Mouse (Mus musculus) lung, embryonic 15.5 days (tissue): ENCODE measurements around the gene Card10. TPM values are rescaled to one million over a fixed set of nuclear protein-coding genes. Genes with fewer than 3 reads are reported as not detected.

Experiments
- ATAC-seq: fragments of 200-750 bp; cut with Nextera tagmentation; 2 replicates; pipeline ENCODE4 v1.8.0; 2017; ENCODE audit warnings: moderate number of reproducible peaks, borderline replicate concordance; ENCODE audit not compliant: low FRiP score, low TSS enrichment; ENCODE audit errors: extremely low read depth
- H3K27ac ChIP-seq: fragments of 300-500 bp; sonication (generic); 2 replicates; pipeline ENCODE4 v1.5.1; 2015; ENCODE audit warnings: moderate library complexity, mild to moderate bottlenecking, inconsistent platforms
- H3K27me3 ChIP-seq: fragments of 300-500 bp; sonication (generic); 2 replicates; pipeline ENCODE4 v1.6.1; 2015; ENCODE audit warnings: inconsistent platforms
- H3K36me3 ChIP-seq: fragments of 300-500 bp; sonication (generic); 2 replicates; pipeline ENCODE4 v1.6.1; 2015; ENCODE audit warnings: inconsistent platforms
- H3K4me1 ChIP-seq: fragments of 300-500 bp; sonication (generic); 2 replicates; pipeline ENCODE4 v1.6.1; 2015; ENCODE audit warnings: inconsistent platforms
- H3K4me2 ChIP-seq: fragments of 300-500 bp; sonication (generic); 2 replicates; pipeline ENCODE4 v1.6.1; 2015; ENCODE audit warnings: inconsistent platforms, mild to moderate bottlenecking, moderate library complexity
- H3K4me3 ChIP-seq: fragments of 300-500 bp; sonication (generic); 2 replicates; pipeline ENCODE4 v1.5.1; 2015; ENCODE audit warnings: mild to moderate bottlenecking, inconsistent platforms
- H3K9ac ChIP-seq: fragments of 300-500 bp; sonication (generic); 2 replicates; pipeline ENCODE4 v1.6.1; 2015; ENCODE audit warnings: inconsistent platforms
- H3K9me3 ChIP-seq: fragments of 300-500 bp; sonication (generic); 2 replicates; pipeline ENCODE4 v1.6.1; 2016; ENCODE audit warnings: inconsistent platforms
- WGBS: fragments of 180-500 bp; shearing (Covaris S2); methylation state at CpG from one replicate; pipeline ENCODE4 v1.1.7; 2015; 5-methylcytosine and 5-hydroxymethylcytosine counted together
- polyA plus RNA-seq: library from polyadenylated mRNA; unstranded; fragments of >200 nt; fragmentation: Nextera tagmentation; extraction: Ambion mirVana; gene quantifications from 2 replicates; pipeline ENCODE4 v1.2.1, GENCODE M21; 2015

The Card10 gene
- polyA plus RNA-seq, 1 experiment from 2014 or later = 7.6 TPM

- peak; percentile 75 for ATAC-seq
- Histone ChIP-seq H3K9me3 (no peaks in the 10 kb centered on the region), H3K27me3 (no peaks in the 10 kb centered on the region), H3K9ac (peak overlapping the region; percentile 30; the same call in 1 of the 2 replicates), H3K4me3 (no peak overlapping the region), H3K27ac (peak overlapping the region; percentile 93), H3K4me1 (peaks cover 73% of the 10 kb centered on the region), H3K36me3 (no peaks in the 10 kb centered on the region), H3K4me2 (peak overlapping the region; percentile 46)
- 19% methylated on average over 14 of the region's 14 CpGs for WGBS
Observed at GRCm38 (mm10) chr15:78832701-78833123, 29.9 kb upstream of the Card10 start.

- H3K27ac ChIP-seq = peak overlapping the region; percentile 93
- 30% methylated on average over 19 of the region's 19 CpGs for WGBS
- H3K4me3 ChIP-seq = peak overlapping the region; percentile 21
- peak; percentile 72 for ATAC-seq
- H3K4me2 ChIP-seq = peak overlapping the region; percentile 46
- no peaks in the 10 kb centered on the region for H3K36me3 ChIP-seq
- H3K27me3 ChIP-seq = no peaks in the 10 kb centered on the region
- H3K4me1 ChIP-seq = peaks cover 73% of the 10 kb centered on the region
- H3K9ac ChIP-seq = 0 out of 2 replicates have a peak overlapping the region, but pooled peaks have one; percentile 18
- H3K9me3 ChIP-seq = no peaks in the 10 kb centered on the region
Observed at GRCm38 (mm10) chr15:78831720-78832657, 29.1 kb upstream of the Card10 start.

- peaks cover 71% of the 10 kb centered on the region for H3K4me1 ChIP-seq
- no peaks in the 10 kb centered on the region for H3K36me3 ChIP-seq
- 44% methylated on average over 10 of the region's 10 CpGs for WGBS
- no peak overlapping the region for H3K9ac ChIP-seq
- no peaks in the 10 kb centered on the region for H3K27me3 ChIP-seq
- H3K9me3 ChIP-seq = no peaks in the 10 kb centered on the region
- ATAC-seq = no peak
- H3K27ac ChIP-seq = peak overlapping the region; percentile 93
- peak overlapping the region; percentile 21; the same call in 1 of the 2 replicates for H3K4me3 ChIP-seq
- H3K4me2 ChIP-seq = peak overlapping the region; percentile 46
Observed at GRCm38 (mm10) chr15:78830742-78831719, 28.2 kb upstream of the Card10 start.

- H3K4me1 ChIP-seq = peaks cover 57% of the 10 kb centered on the region
- no peak for ATAC-seq
Observed at GRCm38 (mm10) chr15:78829636-78830035, 26.8 kb upstream of the Card10 start.

GRCm38 (mm10) chr15:78828315-78828714 is 25.5 kb upstream of the Card10 start:
- no peaks in the 10 kb centered on the region for H3K36me3 ChIP-seq
- peaks cover 44% of the 10 kb centered on the region for H3K4me1 ChIP-seq
- H3K9me3 ChIP-seq = no peaks in the 10 kb centered on the region
- no peak overlapping the region for H3K4me3 ChIP-seq
- ATAC-seq = no peak
- 0 out of 2 replicates have a peak overlapping the region, but pooled peaks have one; percentile 13 for H3K27ac ChIP-seq
- H3K4me2 ChIP-seq = no peak overlapping the region
- H3K27me3 ChIP-seq = no peaks in the 10 kb centered on the region
- no peak overlapping the region for H3K9ac ChIP-seq
- WGBS = 19% methylated on average over 5 of the region's 5 CpGs

More at GRCm38 (mm10) chr15:78829636-78830035, 26.8 kb upstream of the Card10 start:
- Histone ChIP-seq H3K4me3 (no peak overlapping the region), H3K27me3 (no peaks in the 10 kb centered on the region), H3K9me3 (no peaks in the 10 kb centered on the region), H3K36me3 (no peaks in the 10 kb centered on the region), H3K9ac (no peak overlapping the region), H3K4me2 (no peak overlapping the region), H3K27ac (no peak overlapping the region)
- WGBS = 85% methylated on average over 1 of the region's 1 CpGs

- no peak overlapping the region for H3K4me3 ChIP-seq
- no peak overlapping the region for H3K4me2 ChIP-seq
- H3K9me3 ChIP-seq = no peaks in the 10 kb centered on the region
- 19% methylated on average over 28 of the region's 28 CpGs for WGBS
- no peak overlapping the region for H3K9ac ChIP-seq
- H3K36me3 ChIP-seq = no peaks in the 10 kb centered on the region
- peak; percentile 66 for ATAC-seq
- H3K4me1 ChIP-seq = peaks cover 26% of the 10 kb centered on the region
- 0 out of 2 replicates have a peak overlapping the region, but pooled peaks have one; percentile 0 for H3K27ac ChIP-seq
- no peaks in the 10 kb centered on the region for H3K27me3 ChIP-seq
Observed at GRCm38 (mm10) chr15:78826213-78827204, 23.7 kb upstream of the Card10 start.

- no peaks in the 10 kb centered on the region for H3K36me3 ChIP-seq
- no peak overlapping the region for H3K9ac ChIP-seq
- no peak for ATAC-seq
- H3K4me3 ChIP-seq = no peak overlapping the region
- no peaks in the 10 kb centered on the region for H3K27me3 ChIP-seq
- H3K27ac ChIP-seq = peak overlapping the region; percentile 75
- H3K9me3 ChIP-seq = no peaks in the 10 kb centered on the region
- WGBS = 58% methylated on average over 6 of the region's 6 CpGs
- peaks cover 13% of the 10 kb centered on the region for H3K4me1 ChIP-seq
- H3K4me2 ChIP-seq = no peak overlapping the region
Observed at GRCm38 (mm10) chr15:78816074-78816391, 13.2 kb upstream of the Card10 start.

GRCm38 (mm10) chr15:78815314-78816073 is 12.7 kb upstream of the Card10 start:
- Histone ChIP-seq H3K4me1 (peaks cover 13% of the 10 kb centered on the region), H3K27ac (peak overlapping the region; percentile 75), H3K27me3 (no peaks in the 10 kb centered on the region), H3K9me3 (no peaks in the 10 kb centered on the region), H3K4me2 (no peak overlapping the region), H3K36me3 (no peaks in the 10 kb centered on the region), H3K9ac (no peak overlapping the region), H3K4me3 (no peak overlapping the region)
- ATAC-seq = peak; percentile 81
- 25% methylated on average over 11 of the region's 11 CpGs for WGBS

- H3K4me2 ChIP-seq = no peak overlapping the region
- no peak for ATAC-seq
- H3K9me3 ChIP-seq = no peaks in the 10 kb centered on the region
- WGBS = 88% methylated on average over 4 of the region's 4 CpGs
- no peak overlapping the region for H3K9ac ChIP-seq
- no peak overlapping the region for H3K4me3 ChIP-seq
- peaks cover 20% of the 10 kb centered on the region for H3K4me1 ChIP-seq
- no peaks in the 10 kb centered on the region for H3K27me3 ChIP-seq
- no peaks in the 10 kb centered on the region for H3K36me3 ChIP-seq
- no peak overlapping the region for H3K27ac ChIP-seq
Observed at GRCm38 (mm10) chr15:78813603-78814002, 10.8 kb upstream of the Card10 start.

GRCm38 (mm10) chr15:78810146-78810545 is 7.3 kb upstream of the Card10 start:
- no peak for ATAC-seq
- WGBS = 34% methylated on average over 9 of the region's 9 CpGs
- no peaks in the 10 kb centered on the region for H3K36me3 ChIP-seq
- no peak overlapping the region for H3K4me3 ChIP-seq
- no peaks in the 10 kb centered on the region for H3K9me3 ChIP-seq
- H3K27me3 ChIP-seq = no peaks in the 10 kb centered on the region
- H3K27ac ChIP-seq = no peak overlapping the region
- no peak overlapping the region for H3K9ac ChIP-seq
- H3K4me1 ChIP-seq = peaks cover 27% of the 10 kb centered on the region
- no peak overlapping the region; the same call in 1 of the 2 replicates for H3K4me2 ChIP-seq
